Mouse (Mus musculus) heart, adult 8-10 months (tissue): ENCODE measurements around the gene Rpp38. TPM values are rescaled to one million over a fixed set of nuclear protein-coding genes. Genes with fewer than 3 reads are reported as not detected.
A peak's percentile ranks its signal among the peaks of the same experiment; 100 is the strongest.

Experiments
- DNase-seq: peaks from one replicate; pipeline ENCODE4 v3.0.0; 2022; ENCODE audit warnings: low spot score
- total RNA-seq, 4 experiments: library from RNA; stranded (reverse); gene quantifications; 2 replicates each; pipeline ENCODE4 v1.2.4; 2022

The Rpp38 gene
- total RNA-seq, 4 experiments from 2014 or later, result 4.6 to 6.3 (median 5.3) TPM

- DNase-seq, result no peak
Measured at GRCm38 (mm10) chr2:3285709-3286108, 46.7 kb downstream of the Rpp38 start.

DNA sequence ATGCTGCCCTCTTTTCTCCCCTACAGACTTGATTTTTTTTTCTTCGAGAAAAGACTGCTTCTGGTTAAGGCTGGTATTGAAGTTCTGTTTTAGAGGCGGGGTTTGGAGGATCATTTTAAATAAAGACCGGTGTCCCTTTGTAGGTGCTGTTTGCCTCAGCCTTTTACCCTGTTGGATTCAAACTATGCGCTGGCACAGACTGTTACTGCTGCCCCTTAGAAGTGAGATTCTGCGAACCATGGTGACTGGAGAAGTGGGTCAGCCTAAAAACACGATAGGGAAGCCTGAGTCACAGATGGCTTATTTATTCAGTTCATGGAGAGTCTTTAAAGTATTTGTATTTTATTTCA lies 47.3 kb downstream of the Rpp38 start:
- peak; percentile 16 for DNase-seq

DNA sequence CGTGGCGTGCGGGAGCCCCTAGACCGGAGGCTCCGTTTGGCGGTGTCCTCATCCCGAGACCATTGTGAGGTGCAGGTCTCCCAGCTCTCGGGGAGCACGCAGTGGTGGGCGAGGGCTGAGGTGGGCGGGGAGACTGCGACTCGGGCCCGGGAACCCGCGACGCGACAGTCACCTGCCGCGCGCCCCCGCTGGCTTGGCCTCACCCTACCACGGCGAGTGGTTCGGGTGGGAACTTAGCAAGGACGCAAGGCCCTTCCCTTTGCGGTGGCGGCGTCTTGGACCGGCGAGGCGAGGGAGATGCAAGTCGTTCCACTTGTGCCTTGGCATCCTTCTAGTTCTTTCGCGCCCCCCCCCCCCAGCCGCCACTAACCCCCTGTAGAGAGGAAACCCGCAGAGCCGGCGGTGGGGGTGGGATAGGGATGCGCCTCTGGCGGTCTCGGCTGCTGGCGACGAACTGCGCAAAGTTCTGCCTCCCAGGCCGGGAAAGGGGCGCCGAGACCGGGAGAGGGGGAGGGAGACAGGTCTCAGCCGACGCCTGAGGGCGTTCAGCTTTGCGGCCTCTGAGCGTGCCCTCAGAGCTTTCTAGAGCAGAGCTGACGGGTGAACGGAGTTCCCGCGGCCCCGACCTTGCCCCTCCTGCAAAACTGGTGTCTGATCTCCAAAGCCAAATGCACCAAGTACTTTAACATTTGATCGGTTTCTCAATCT lies 47.8 kb downstream of the Rpp38 start:
- peak; percentile 29 for DNase-seq

- DNase-seq, result peak; percentile 99
Measured at GRCm38 (mm10) chr2:3283602-3284472, 48.6 kb downstream of the Rpp38 start, which contains the start of gene Nmt2. Gene Nmt2 (plus strand): TSS chr2:3284212.

- peak; percentile 16 for DNase-seq
Measured at GRCm38 (mm10) chr2:3282866-3283601, 49.4 kb downstream of the Rpp38 start.

DNA sequence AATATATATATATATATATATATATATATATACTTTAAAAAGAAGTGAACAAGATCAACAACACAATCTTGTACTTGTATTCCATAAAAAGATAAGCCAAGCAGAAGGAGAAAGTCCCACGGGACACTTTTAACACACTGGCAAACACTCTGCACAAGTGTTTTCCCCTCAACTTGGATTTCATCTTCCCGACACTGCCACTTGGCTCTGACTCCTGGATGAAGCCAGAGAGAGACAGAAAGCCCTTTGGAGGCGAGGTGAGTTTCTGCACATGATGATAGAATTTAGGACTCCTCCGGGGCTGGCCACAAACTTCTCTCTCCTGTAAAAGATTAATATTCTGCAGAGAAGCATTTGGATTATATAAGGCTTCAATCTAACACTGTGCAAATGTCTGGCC lies 51.1 kb downstream of the Rpp38 start:
- DNase-seq, result no peak

Other genes with a start within 250 kb of the Rpp38 start
- gene Fam171a1, start 218.4 kb downstream of the Rpp38 start, total RNA-seq, result 10 to 100 TPM; 12.1 to 16.7 (median 14.0) TPM
- 1 to 10 TPM; 7.2 to 9.2 (median 7.6) TPM for gene Nmt2, start 48.4 kb downstream of the Rpp38 start, total RNA-seq
- 1 to 10 TPM in 3 of 4 experiments, under 1 TPM in 1; 0.95 to 2.4 (median 1.5) TPM for gene Acbd7, start 3.5 kb upstream of the Rpp38 start, total RNA-seq
- gene Olah, start 64.6 kb upstream of the Rpp38 start, total RNA-seq, result not detected
- 1 to 10 TPM; 1.0 to 5.4 (median 2.0) TPM for gene Meig1, start 90.0 kb upstream of the Rpp38 start, total RNA-seq
- 1 to 10 TPM; 2.4 to 3.8 (median 3.3) TPM for gene Dclre1c, start 91.5 kb upstream of the Rpp38 start, total RNA-seq
- 1 to 10 TPM in 2 of 4 experiments, under 1 TPM in 2; 0.56 to 1.5 (median 1.0) TPM for gene Suv39h2, start 142.4 kb upstream of the Rpp38 start, total RNA-seq
- gene Gm45902, start 180.1 kb upstream of the Rpp38 start, total RNA-seq, result 1 to 10 TPM in 3 of 4 experiments, under 1 TPM in 1; 0.98 to 1.4 (median 1.2) TPM
- 10 to 100 TPM; 19.8 to 24.0 (median 22.2) TPM for gene Hspa14, start 180.2 kb upstream of the Rpp38 start, total RNA-seq
- 10 to 100 TPM; 29.9 to 38.4 (median 31.2) TPM for gene Cdnf, start 180.4 kb upstream of the Rpp38 start, total RNA-seq
- 1 to 10 TPM; 3.8 to 4.6 (median 4.1) TPM for gene Fam107b, start 237.8 kb upstream of the Rpp38 start, total RNA-seq